20 mouse cellular contexts compared by ENCODE assay signal in the genomic region with DNA sequence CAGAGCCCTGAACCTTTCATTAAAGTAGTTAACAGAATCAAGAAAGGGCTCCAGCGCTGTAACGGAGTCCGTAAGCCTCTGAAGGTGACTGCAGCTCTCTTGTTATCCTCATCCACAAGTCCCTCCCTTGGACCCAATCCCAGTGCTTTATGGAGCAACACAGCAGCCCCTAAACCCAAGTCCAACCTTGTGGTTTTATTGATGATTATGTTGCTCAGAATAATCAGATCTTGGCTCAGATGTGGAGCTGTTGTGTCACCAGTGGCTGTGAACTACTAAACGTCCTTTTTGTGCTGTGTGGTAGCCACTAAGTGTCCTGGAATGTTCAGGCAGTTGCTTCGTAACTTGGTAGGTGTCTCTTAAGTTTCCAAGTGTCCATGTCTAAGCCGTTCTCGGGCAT. TPM values are rescaled to one million over a fixed set of nuclear protein-coding genes. Genes with fewer than 3 reads are reported as not detected.
DNase-seq lines count a peak whose midpoint lies in the region; ATAC-seq and TF ChIP-seq lines count a peak whose summit lies in the region.
"Had no signal": no experiment of that assay in that cellular context is flagged by ENCODE, and none has a peak within 500 bp of the region (broad histone marks: within the 10 kb centered on the region; RNA-seq: fewer than 3 reads in every experiment).

No protein-coding gene starts in this region.

- no peak overlapping the region for H3K9ac ChIP-seq in liver, postnatal 0 days (replicated peaks)
- H3K9ac ChIP-seq in liver, embryonic 12.5 days, result no peak overlapping the region
- H3K9ac ChIP-seq in midbrain, embryonic 14.5 days (replicated peaks; ENCODE audit: low read length), result no peak overlapping the region
- H3K9ac ChIP-seq: embryonic facial prominence, embryonic 13.5 days; heart, embryonic 13.5 days; hindbrain, embryonic 15.5 days had no signal

- no peak overlapping the region for H3K27ac ChIP-seq in liver, postnatal 0 days (ENCODE audit: low read depth)
- no peak overlapping the region for H3K27ac ChIP-seq in liver, embryonic 12.5 days
- H3K27ac ChIP-seq in midbrain, embryonic 14.5 days (replicated peaks; ENCODE audit: low read depth, low read length), result no peak overlapping the region
- H3K27ac ChIP-seq: embryonic facial prominence, embryonic 13.5 days; heart, embryonic 13.5 days; hindbrain, embryonic 15.5 days had no signal

- peaks cover 12% of the 10 kb centered on the region for H3K4me1 ChIP-seq in liver, postnatal 0 days (ENCODE audit: insufficient read depth)
- H3K4me1 ChIP-seq in liver, embryonic 12.5 days, result peaks cover 27% of the 10 kb centered on the region
- no peaks in the 10 kb centered on the region for H3K4me1 ChIP-seq in midbrain, embryonic 14.5 days (ENCODE audit: control insufficient read depth, insufficient read depth, low read length)
- H3K4me1 ChIP-seq: hindbrain, embryonic 15.5 days had no signal

- no peak for TF ChIP-seq EP300 in liver, postnatal 0 days (IDR thresholded peaks at IDR 0.05; ENCODE audit: low read depth)

- no peak overlapping the region for H3K4me3 ChIP-seq in liver, postnatal 0 days (ENCODE audit: low read depth, low read length)
- no peak overlapping the region for H3K4me3 ChIP-seq in liver, embryonic 12.5 days
- H3K4me3 ChIP-seq in midbrain, embryonic 14.5 days (replicated peaks; ENCODE audit: low read depth, low read length), result no peak overlapping the region
- H3K4me3 ChIP-seq: embryonic facial prominence, embryonic 13.5 days; heart, embryonic 13.5 days; hindbrain, embryonic 15.5 days had no signal

- peak; percentile 29 for DNase-seq in adrenal gland, adult 2 months
- DNase-seq in adrenal gland, adult 18-20 months (ENCODE audit: low spot score in 2 of 2), result no peak
- no peak for DNase-seq in liver, postnatal 0 days
- DNase-seq in 3134 (ENCODE audit: extremely low read depth, insufficient read length, low spot score) (peak; percentile 73), NIH3T3 (ENCODE audit: low read depth) (peak; percentile 84)
- DNase-seq in midbrain, embryonic 14.5 days, result no peak
- DNase-seq in frontal cortex, postnatal 36 days (ENCODE audit: low spot score in 2 of 2), result no peak
- DNase-seq: adrenal gland, adult 8-10 months; cerebellum, adult 11-12 months; cerebellum, adult 9-10 months; cerebellum, postnatal 36 days; gastrocnemius, postnatal 36 days; heart, adult 18-20 months; heart, postnatal 36 days had no signal

- H3K36me3 ChIP-seq in liver, postnatal 0 days (replicated peaks; ENCODE audit: insufficient read depth, low read length), result no peaks in the 10 kb centered on the region
- no peaks in the 10 kb centered on the region for H3K36me3 ChIP-seq in liver, embryonic 12.5 days
- H3K36me3 ChIP-seq in midbrain, embryonic 14.5 days (ENCODE audit: control insufficient read depth, insufficient read depth, low read length), result no peaks in the 10 kb centered on the region
- H3K36me3 ChIP-seq: heart, embryonic 13.5 days; hindbrain, embryonic 15.5 days had no signal

- no peak overlapping the region for H3K4me2 ChIP-seq in liver, postnatal 0 days (ENCODE audit: low read depth, low read length)
- no peak overlapping the region for H3K4me2 ChIP-seq in liver, embryonic 12.5 days
- H3K4me2 ChIP-seq in midbrain, embryonic 14.5 days (ENCODE audit: low read length), result no peak overlapping the region
- H3K4me2 ChIP-seq: embryonic facial prominence, embryonic 13.5 days; heart, embryonic 13.5 days; hindbrain, embryonic 15.5 days had no signal

- no peaks in the 10 kb centered on the region for H3K9me3 ChIP-seq in liver, postnatal 0 days (ENCODE audit: low read length)
- no peaks in the 10 kb centered on the region for H3K9me3 ChIP-seq in liver, embryonic 12.5 days (replicated peaks)
- no peaks in the 10 kb centered on the region for H3K9me3 ChIP-seq in midbrain, embryonic 14.5 days (ENCODE audit: control insufficient read depth, low read length)
- H3K9me3 ChIP-seq: embryonic facial prominence, embryonic 13.5 days; heart, embryonic 13.5 days; hindbrain, embryonic 15.5 days had no signal

- no peak for TF ChIP-seq CTCF in liver, postnatal 0 days (IDR thresholded peaks at IDR 0.05; ENCODE audit: low read depth)

- H3K27me3 ChIP-seq in liver, postnatal 0 days (ENCODE audit: insufficient read depth, low read length), result no peaks in the 10 kb centered on the region
- H3K27me3 ChIP-seq in liver, embryonic 12.5 days (replicated peaks), result no peaks in the 10 kb centered on the region
- no peaks in the 10 kb centered on the region for H3K27me3 ChIP-seq in midbrain, embryonic 14.5 days (ENCODE audit: control insufficient read depth, insufficient read depth, low read length)
- H3K27me3 ChIP-seq: embryonic facial prominence, embryonic 13.5 days; heart, embryonic 13.5 days; hindbrain, embryonic 15.5 days had no signal

- 84% methylated on average over 7 of the region's 7 CpGs for WGBS in liver, postnatal 0 days (ENCODE audit: insufficient replicate concordance)
- WGBS in liver, embryonic 12.5 days (ENCODE audit: insufficient replicate concordance), result 78% methylated on average over 7 of the region's 7 CpGs
- WGBS in midbrain, embryonic 14.5 days, result 92% methylated on average over 7 of the region's 7 CpGs

- ATAC-seq in liver, postnatal 0 days, result peak; percentile 43
- ATAC-seq in liver, embryonic 12.5 days, result no peak
- ATAC-seq in midbrain, embryonic 14.5 days (ENCODE audit: low FRiP score, low TSS enrichment), result no peak
- ATAC-seq: forebrain, embryonic 14.5 days; intestine, embryonic 16.5 days had no signal

RNA-seq across cellular contexts. Expression of a gene that starts 33.2 kb away (rescaled TPM):
- total RNA-seq in adrenal gland, adult 2 months (2021), result 10 to 100 TPM; 61.7 to 71.6 TPM
- polyA plus RNA-seq in adrenal gland, adult 2 months (2012; rRNA removed), result 16.9 and 20.5 TPM in 2 replicates
- total RNA-seq in adrenal gland, adult 18-20 months (2021), result 10 to 100 TPM; 49.6 to 94.7 TPM
- 6.3 and 7.8 TPM in 2 replicates for polyA plus RNA-seq in liver, postnatal 0 days (2015; fragmentation: Nextera tagmentation; extraction: Ambion mirVana)
- polyA plus RNA-seq in liver, embryonic 12.5 days (2016; fragmentation: Nextera tagmentation; extraction: Ambion mirVana), result 16.2 and 19.0 TPM in 2 replicates
- 19.0 and 23.6 TPM in 2 replicates for polyA plus RNA-seq in midbrain, embryonic 14.5 days (2014; fragmentation: Nextera tagmentation; extraction: Ambion mirVana)

Comparison
In these comparisons a context has a peak if more than half of its experiments do, and no peak if none do; other contexts are left out.
1. DNase-seq: peak in adrenal gland, adult 2 months (single experiment), 3134 (single experiment) and NIH3T3 (single experiment); none in adrenal gland, adult 18-20 months (0 of 2), liver, postnatal 0 days (single experiment), midbrain, embryonic 14.5 days (single experiment) and frontal cortex, postnatal 36 days (0 of 2).